Mouse (Mus musculus) spleen, postnatal 4 days (tissue): ENCODE results near the gene Ccl11.

Experiments
- DNase-seq, 2 experiments: peaks; one replicate each; pipeline ENCODE4 v3.0.0; 2022; ENCODE audit warnings: low spot score in 2 of 2

Gene Ccl11

DNA sequence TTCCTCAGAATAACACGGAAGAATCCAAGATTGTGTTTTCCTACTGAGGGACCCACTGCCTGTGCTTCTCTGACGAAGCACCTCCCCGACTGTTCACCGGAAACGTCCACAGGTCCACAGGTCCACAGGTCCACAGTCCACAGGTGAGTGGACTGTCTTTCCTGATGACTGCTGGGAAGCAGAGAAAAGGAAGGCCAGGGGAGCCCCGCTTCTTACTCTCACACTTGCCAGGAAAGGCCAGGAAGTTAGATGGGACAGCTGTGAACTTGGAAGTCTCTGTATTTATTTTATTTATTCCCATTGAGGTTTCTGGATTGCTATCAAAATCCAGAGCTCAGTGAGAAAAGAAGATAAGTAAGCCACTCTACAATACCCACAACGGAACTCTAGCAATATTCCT, 3.8 kb upstream of the Ccl11 start:
- DNase-seq, result no peak

DNA sequence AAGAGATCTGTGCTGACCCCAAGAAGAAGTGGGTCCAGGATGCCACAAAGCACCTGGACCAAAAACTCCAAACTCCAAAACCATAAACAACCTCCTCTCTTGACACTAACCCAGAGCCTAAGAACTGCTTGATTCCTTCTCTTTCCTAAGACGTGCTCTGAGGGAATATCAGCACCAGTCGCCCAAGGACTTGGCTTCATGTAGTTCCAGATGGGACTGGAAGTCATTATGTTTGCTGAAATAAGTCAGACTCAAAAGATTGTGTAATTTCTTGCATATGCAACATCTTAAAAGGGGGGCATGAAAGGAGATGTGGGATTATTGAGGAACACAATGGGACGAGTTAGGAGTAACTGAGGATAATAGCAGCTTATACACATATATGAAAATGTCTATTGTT, 4.6 kb downstream of the Ccl11 start:
- DNase-seq, result no peak

DNA sequence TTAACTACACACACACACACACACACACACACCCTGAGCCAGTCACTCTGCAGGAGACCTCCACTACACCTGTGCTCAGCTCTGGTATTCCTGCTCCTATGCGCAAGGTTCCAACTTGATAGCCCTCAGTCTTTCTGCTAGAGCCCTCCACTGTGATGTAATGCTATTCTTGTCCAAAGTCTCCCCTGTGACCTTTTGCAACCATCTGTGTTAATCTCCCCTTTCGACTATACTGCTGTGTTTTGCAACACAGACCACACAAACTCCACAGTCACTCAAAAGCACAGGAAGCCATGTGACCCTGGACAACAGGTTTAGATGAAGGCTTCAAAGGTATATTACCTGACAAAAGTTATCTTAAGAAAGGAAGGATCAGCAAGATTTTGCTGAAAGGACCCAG, 5.8 kb downstream of the Ccl11 start:
- DNase-seq, result no peak

DNA sequence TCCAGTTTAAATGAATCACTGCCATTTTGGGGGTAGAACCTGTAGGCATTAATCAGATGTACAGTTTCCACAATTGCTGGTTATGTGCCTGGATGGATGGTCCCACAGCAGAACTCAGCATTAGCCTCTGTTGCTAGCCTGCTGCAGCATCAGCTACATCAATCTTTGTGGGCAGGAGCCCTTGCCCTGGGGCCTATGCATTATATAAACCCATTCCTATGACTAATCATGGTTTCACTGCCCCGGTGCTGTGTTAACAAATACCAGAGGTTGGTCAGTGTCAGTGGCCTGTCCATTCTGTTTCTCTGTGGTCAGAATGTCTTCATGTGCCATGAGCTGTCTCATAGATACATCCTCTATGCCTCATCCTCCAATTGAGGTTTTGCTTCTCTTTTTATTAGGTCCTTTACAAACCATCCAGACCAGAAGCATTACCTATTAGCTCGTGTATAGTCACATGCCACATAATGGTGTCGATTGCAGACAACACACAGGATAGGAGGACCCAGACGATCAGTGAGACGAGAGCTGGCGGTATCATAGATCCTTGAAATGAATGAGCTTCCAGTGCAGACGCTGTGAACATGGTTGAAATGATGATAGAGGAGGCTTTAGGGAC, 9.4 kb downstream of the Ccl11 start:
- no peak for DNase-seq

DNA sequence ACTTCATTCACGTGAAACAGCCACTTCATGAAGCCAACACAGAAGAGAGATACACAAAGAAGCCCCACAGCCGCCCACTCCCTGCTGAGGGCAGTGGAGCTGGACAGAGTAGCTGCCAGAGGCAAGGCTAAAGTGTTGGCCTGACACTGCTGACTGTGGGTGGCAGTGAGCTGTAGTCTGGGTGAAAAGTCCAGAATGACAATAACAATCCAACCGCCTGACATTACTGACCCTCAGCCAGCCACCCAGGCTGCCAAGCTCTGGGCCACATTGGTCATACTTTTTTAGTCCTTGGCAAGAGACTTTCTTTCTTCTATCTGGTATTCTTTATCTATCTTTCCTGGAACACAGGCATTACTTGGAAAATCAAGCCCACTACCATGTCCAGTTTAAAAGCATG, 13.5 kb downstream of the Ccl11 start:
- no peak for DNase-seq

DNA sequence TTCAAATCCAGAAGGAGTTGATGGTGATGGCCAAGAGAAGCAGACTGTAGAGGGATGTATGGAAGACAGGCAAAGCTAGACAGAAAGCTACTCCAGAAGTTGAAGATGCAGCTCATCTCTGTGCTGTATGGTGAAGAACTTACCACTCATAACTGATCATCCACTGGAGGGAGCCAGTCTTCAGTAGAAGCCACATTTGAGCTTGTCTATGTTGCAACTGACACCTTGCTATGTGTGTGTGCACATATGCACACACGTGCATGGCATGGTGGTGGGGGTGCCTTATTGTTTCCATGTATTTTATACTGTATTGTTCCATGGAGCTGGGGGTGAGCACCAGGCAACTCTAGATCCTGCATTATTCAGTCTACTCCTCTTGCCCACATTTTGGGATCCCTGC, 14.8 kb downstream of the Ccl11 start:
- DNase-seq, result no peak

DNA sequence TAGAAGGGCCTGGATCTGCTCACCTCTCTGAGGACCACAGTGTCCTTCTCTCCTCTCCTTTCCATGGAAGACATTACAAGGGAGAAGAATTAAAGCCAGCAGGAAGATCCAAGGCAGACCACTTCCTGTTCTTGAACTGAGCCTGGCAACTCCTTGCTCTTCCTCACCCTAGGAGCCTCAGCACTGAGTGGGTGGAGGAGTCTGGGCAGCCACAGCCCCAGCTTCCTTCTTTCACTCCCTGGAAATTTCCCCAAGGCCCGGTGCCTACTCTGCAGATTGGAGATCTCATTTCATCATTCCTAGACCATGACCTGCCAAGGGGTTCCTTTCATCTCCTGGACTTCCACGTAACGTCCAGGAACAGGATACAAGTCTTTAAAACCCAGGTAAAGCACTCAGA, 15.4 kb downstream of the Ccl11 start:
- DNase-seq, result no peak

DNA sequence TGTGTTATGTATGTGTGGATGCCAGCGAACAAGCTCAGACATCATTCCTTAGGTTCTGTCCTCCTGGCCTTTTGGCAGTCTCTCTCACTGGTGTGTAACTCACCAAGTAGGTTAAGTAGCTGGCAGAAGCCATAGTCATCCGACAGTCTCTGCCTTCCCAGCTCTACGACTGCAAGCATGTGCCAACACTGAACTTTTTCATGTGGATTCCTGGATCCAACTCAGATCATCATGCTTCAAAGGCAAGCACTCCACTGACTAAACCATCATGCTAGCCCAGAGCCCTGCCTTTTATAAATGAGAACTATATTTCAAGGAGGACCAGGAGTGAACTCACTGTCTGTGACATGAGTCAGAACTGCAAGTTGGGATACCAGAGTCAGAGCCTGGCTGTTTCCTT, 16.1 kb downstream of the Ccl11 start:
- no peak for DNase-seq

DNA sequence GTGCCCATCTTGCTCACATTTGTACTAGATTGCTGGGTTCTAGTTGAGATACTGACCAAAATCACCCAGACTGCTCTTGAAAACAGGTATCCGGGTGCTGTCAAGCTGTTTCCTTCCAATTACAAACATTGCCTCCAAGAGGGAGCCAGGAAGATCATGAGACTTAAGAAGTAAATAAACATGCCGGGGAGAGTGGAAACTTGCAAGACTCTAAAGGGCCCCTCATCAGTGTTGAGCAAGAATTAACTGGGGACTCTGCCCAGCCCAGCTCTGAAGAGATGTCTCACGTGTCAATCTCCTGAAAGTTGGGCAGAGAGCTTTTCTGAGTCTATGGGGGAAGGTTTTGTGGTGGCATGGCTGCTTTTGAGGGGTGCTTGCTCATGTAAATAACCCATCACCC, 19.4 kb downstream of the Ccl11 start:
- no peak for DNase-seq

DNA sequence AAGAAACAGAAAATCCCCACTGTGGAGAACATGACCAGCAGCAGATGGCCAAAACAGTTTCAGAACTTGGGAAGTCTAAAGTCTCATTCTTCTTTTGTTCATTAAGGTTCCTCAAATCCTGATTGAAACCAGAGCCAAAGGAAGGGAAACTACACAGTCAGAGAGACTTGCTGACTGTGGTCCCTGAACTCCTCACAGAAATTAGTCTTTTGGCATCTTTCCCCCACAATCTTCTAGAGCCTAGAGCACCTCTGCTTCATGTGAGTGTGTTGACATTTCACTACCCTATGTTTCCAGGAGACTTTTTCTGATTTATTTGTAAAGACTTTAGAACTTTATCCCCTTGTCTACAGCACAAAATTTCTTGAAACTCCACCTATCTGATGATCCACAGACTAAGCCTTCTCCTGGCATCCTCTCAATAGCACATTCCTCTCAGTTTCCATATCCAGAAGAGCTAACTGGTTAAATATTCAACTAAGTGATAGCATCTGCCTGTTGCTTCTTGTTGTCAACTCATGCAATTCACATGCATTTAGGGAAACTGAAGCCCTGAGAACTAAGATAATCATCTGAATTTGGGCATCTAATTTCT, 20.6 kb downstream of the Ccl11 start:
- DNase-seq, result no peak

DNA sequence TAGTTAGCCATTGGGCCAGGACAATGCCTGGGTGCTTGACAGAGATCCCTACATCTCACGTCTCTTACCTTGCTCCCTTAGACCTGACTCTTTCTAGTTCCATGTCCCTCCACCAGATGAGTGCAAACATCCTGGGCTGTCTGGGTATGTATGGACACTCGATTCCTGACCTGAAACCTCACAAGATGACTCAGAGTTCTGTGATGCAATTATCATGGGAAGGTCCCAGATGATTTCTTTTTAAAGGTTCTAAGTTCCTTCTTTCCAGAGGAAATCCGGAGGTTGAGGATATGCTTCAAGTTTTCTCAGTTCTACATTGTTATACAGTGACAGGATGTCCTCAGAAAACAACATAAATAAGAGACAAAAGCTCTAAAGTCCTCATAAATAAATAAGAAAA, 23.2 kb downstream of the Ccl11 start:
- DNase-seq, result no peak

DNA sequence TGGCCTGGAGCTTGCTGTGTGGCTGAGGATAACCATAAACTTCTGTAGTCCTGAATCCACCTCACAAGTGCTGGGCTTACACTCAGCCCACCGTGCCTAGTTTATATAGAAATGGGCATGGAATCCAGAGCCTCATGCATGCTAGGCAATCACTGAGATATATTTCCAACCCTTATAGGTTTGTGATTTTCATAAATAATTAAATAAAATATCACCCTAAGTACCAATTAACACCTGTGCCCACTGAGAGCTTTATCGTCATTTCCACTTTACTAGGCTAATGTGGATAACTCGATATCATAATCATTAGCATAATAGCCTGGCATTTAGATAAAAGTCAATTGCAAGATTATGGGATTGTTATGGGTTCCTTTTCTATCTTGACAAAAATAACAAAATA, 26.7 kb downstream of the Ccl11 start:
- DNase-seq, result no peak

DNA sequence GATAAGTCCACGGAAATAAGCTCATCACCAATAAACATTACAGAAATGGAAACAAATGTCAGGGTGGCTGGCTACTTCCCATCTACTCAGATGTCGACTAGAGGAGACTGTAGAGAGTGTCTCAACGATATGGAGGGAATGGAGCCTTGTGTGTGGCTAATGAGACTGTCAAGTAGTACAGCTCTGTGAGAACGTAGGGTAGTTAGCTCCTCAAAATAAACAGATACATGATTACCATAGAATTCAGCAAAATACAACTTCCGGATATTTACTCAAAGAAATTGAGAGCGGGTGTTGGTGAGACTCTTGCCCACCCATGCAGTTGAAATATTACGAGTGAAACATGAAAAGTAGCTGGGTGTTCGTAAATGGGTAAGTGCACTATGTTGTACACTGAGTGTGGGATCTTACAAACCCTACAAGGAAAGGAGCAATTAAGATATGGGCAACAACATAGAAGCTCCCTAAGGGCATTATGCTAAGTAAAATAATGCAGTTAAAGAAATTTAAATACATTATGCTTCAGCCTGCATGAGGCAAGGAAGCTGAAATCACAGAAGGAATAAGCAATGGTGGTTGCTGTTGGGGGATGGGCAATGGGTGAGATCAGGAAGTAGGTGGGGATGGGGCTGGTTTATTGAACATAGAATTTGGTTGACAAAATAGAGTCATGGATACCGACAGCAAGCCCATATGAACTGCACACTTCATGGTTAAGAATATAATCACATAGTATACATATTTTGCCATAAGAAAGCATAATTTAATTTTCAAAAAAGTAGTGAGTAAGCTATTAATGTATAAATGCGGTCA, 42.1 kb downstream of the Ccl11 start:
- no peak for DNase-seq

DNA sequence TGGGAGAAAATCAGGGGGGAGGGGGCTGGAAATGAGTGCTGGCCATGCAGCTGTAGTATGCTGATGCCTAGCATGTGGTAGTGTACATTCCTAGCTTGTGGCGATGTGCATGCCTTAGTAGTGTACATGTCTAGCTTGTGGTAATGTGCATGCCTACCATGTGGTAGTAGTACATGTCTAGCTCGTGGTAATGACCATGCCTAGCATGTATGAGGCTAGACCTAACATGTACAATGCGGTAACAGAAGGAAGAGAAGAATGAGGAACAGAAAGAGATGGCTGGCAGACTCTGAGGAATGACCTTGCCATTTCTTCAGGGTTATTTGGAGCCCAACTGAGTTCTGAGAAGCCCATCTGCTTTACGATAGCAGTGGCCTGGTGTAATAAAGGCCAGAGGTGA, 43.5 kb downstream of the Ccl11 start:
- DNase-seq, result no peak

DNA sequence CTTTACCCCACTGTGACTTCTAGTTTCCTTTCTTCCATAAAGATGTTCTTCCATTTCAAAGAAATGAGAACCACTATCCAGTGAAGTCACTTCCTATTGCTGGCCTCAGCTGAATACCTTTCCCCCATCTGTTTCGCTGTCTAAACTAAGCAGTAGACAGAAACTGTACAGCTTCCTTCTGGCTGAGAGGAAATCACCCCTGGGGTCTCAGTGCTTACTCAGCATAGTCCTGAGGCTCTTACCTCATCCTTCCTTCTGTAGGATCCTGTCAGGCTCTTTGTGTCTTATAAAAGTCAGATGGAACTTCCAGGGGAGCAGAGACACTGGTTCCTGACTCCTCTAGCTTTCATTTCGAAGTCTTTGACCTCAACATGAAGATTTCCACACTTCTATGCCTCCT, 43.9 kb downstream of the Ccl11 start, which contains the start of gene Ccl12:
Ccl12 (plus strand) TSS at position 317 of the 400 bp plus-strand sequence.
- no peak for DNase-seq

DNA sequence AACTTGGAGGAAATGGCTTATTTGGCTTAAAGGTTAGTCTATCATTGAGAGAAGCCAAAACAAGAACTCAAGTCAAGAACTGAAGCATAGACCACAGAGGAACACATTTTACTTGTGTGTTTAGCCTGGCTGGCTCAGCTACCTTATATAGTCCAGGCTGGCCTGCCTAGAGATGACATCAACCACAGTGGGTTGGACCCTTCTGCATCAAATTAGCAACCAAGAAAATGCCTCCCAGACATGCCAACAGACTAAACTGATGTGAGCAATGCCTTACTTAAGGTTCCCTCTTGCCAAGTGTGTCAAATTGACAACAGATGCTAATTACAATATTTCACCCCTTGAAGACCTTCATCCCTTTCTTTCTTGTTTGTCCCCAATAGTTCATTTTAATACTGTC, 52.0 kb downstream of the Ccl11 start:
- no peak for DNase-seq

DNA sequence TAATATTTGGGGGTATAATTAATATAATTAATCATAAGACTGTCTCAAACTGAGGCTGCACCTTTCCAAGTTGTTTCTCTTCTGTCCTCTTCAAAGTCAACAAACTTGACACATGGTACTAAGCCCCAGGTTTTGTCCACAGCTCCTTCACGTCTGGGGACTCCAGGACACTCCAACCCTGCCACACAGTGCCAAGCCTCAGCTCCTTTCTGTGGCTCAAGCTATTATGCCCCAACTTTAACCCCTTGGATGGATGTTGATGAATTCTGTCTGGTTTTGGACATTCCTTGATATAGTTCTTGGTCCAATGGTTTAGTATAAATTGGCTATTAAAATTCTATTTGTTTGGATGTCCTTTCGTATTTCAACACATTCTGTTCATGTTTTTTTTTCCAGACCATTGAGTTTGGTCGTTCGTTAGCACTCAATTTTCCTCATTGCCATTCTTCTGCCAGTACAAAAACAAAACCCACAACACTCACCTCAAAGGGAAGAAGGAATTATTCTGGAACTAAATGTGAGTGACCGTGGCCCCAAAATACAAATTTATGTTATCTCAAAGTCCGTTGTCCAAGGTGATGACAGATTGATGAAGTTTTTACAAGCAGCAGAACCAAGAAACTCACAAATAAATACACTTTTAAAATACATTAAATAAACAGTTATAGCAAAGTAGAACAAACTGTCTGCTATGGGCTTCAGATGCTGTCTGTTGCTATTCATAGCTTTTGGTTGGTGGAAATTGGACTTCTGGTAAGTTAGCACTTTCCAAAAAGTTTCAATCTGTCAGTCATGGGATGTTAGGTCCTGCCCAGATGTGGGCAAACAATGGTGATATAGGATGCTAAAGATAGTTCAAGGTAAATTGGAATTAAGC, 53.0 kb downstream of the Ccl11 start:
- DNase-seq, result no peak
